Mouse (Mus musculus) kidney, postnatal 36 days (tissue): ENCODE data around the gene Atp10b.
"Not testable (repeated sequence)": the region's sequence is repeated elsewhere in the genome, so short reads cannot be mapped to it uniquely, and the experiment has no call there.

Experiments used
- DNase-seq, 2 experiments: peaks; one replicate each; pipeline ENCODE4 v3.0.0; 2021 to 2022; ENCODE audit warnings: mixed read lengths in 2 of 2

The Atp10b gene

DNA sequence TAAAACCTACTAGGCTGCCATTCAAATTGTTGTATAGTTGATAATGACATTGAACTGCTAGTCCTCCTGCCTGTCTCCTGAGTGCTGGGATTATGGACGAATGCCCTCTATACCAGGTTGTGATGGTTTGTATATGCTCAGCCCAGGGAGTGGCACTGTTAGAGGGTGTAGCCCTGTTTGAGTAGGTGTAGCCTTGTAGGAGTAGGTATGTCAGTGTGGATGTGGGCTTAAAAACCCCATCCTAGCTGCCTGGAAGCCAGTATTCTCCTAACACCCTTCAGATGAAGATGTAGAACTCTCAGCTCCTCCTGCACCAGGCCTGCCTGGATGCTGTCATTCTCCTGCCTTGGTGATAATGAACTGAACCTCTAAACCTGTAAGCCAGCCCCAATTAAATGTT, at the start of gene Atp10b:
TSS of gene Atp10b (plus strand) at position 301 of the 400 bp plus-strand sequence.
- DNase-seq = no peak

DNA sequence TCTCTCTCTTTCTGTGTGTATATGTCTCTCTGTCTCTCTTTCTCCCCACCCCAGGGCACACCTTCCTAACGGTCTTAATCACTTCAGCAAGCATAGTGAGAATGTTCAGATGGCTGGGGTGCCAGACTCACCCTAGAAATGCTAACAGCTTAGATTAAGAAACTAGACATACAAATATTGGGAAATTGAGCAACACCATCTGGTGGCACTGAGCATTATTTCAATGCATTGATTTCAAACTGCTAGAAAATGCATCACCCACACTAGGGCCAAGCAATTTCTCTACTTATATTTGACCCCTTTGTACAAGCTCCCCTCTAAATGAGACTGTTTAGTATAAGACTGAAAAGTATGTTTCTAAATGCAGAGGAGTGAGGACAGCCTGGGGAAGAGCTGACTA, 48.3 kb upstream of the Atp10b start:
- DNase-seq = no peak

DNA sequence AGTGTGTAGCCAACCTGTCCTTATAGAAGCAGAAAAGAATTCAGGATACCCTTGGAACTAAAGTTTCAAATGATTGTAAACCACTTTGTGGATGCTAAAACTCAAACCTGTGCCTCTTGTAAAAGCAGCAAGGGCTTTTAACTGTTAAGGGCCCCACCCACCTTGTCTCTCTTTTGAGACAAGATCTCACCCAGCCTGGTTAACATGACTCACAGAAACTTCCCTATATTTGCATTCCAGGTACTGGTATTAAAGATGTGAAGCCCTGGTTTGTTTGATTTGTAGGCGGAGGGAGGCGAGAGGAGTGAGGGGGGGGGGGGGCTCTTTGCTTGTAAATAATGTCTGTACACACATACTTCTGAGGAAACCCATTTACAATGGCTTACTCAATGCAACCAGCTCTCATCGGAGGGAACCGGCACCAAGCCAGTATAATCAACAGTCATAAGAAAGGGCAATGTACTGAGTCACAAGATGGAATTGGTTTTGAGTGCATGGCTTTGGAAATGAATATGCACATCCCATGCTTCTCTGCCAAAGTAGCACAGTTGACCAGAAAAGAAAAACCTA, 23.7 kb upstream of the Atp10b start:
- DNase-seq = no peak

- DNase-seq = not testable (repeated sequence)
These were observed 23.1 kb upstream of the Atp10b start for GRCm38 (mm10) chr11:43126573-43126972.

DNA sequence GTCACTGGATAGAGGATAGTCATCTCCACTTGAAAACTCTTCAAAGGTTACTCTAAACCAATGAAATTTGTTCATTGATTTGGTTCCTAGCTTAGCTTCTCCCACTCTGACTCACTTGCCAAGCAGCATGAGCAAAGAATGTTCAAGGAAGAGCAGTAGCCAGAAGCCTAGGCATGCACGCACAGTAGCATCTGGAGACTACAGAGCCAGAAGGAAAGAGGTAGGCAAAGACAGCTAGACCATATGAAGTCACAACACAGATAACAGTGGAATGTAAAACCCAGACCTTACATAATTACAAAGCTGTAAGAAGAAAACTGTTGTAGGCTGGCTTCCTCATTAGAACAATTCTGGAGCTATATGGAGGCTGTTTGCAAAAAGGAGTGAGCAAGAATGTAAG, 8.4 kb upstream of the Atp10b start:
- no peak for DNase-seq

- no peak for DNase-seq
These were observed 6.9 kb upstream of the Atp10b start for GRCm38 (mm10) chr11:43142811-43143210.

GRCm38 (mm10) chr11:43144178-43144577, 5.5 kb upstream of the Atp10b start:
- DNase-seq = no peak

GRCm38 (mm10) chr11:43144882-43145281, 4.8 kb upstream of the Atp10b start:
- not testable (repeated sequence) for DNase-seq

DNA sequence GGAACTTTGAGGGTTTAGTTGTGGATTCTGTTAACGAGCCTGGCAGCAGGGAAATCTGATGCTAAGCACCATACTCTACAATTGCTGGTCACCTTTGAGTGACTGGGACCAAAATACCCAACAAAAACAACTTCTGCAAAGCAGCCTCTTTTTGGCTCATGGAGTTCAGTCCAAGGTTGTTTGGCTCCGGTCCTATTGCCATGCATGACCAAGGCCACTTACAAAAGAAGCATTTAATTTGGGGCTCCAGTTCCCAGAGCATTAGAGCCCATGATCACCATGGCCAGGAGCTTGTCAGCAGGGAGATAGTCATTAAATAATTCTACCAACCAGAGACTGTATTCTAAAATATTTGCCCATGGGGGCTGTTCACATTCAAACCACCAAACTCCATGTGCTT, 2.3 kb upstream of the Atp10b start:
- peak; percentile 51 to 62 for DNase-seq

DNA sequence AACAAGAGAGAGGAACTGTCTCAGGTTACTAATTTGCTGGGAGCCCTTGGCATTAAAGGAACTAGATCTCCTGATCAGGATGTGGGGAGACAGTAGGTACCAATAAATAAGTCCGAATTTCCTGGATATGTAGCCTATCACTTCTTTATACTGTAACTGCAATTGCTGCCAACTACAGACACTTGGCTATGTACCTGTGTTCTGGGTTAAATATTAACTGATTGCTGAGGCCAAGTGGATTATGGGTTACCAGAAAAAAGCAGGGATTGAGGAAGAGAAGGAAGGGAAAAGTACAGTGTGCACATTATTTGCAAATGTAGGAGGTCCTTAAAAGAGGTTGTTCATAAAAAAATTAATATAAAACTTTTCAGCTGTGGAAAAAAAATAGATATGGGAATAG, 1.3 kb upstream of the Atp10b start:
- peak; percentile 17 to 60 for DNase-seq

- no peak for DNase-seq
These were observed 5.3 kb downstream of the Atp10b start for GRCm38 (mm10) chr11:43155004-43155403.

- DNase-seq = no peak
These were observed 5.7 kb downstream of the Atp10b start for GRCm38 (mm10) chr11:43155417-43155816.

DNA sequence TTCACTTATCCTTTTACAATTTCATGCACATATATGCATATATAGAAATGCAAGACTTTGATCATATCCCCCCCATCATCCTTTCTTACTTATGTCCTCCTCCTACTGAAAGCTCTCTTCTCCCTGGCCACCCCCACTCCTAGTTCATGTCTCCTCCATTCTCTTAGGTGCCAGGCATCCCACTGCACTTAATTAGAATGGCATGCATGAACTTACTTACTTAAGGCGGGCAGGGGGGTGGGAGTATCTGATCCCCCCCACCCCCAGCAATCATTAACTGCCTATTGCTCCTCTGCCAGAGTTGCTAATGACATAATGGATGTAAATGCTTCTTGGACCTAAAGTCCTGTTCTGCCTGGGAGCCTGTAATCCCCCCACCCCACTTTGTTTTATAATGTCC, 9.1 kb downstream of the Atp10b start:
- DNase-seq = no peak

GRCm38 (mm10) chr11:43160188-43160942, 10.7 kb downstream of the Atp10b start:
- DNase-seq = no peak

DNA sequence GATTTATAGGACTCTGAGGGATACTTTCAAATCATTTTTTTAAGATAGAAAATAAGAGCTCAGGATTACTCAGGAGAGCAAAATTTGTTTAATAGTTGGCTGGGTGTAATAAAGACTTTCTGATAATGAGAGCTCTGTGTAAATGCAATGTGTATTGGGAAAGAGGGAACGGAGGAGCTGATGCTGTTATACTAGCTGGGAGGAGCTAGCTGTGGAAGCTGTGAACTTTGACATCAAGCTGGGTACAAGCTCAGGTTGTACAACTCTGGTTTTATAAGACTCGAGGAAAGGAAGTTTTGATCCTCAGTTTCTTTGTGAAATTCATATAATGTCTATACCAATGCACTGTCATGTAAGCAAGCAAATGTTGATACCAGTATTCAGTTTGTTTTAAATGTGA, 20.9 kb downstream of the Atp10b start:
- DNase-seq = no peak

DNA sequence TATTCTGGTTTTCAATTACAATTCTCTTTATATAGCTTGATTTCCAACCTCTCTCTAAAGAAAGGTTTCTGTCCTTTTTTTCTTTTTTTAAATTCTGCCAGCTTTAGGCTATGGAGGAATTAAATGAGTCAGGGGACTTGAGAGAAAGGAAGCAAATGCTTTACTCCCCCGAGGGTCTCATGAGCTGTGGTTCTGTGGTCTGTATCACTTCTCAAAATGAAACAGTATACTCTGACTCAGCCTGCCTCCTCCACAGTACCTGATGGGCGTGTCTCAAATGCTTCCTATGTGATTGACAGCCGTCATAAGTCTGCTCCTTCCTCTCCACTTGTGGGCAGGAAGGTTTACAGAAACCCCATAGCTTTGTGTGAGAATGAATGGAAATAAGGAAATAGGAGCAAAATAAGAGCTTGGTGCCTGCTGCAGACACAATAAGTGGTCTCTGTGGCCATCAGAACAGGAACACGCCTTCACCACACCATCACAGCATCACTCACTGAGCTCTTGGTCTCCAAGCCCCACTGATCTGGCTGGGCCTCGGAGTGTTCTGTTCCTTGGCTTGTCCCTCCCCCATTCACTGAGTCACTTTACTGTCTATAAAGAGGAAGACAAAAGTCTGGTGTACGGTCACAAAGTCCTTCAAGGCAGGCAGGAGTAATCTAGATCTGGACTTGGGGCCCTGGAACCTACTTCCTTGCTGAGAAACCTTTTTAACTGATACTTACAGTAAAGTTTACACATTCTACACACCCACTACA, 24.9 kb downstream of the Atp10b start:
- DNase-seq = no peak

- DNase-seq = peak in 1 of 2 experiments; percentile 13
These were observed 32.7 kb downstream of the Atp10b start for GRCm38 (mm10) chr11:43182401-43182800.

DNA sequence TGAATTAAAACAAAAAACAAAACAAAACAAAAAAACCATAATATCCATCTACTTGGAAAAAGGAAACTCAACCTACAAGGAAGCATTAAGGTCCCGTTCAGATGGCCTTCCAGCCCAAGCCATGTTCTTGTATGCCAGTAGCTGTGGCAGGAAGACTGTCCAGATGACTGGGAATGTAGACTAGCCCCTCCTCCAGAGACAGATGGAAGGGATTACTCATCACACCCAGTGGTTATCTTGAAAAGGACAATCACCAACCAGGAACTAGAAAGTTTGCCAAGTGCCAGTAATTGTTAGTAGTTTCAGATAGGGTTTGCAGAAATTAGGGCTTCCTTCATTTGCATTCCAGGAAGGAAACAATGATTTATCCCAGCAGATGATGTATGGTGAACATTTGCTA, 33.1 kb downstream of the Atp10b start:
- peak in 1 of 2 experiments; percentile 2 for DNase-seq

DNA sequence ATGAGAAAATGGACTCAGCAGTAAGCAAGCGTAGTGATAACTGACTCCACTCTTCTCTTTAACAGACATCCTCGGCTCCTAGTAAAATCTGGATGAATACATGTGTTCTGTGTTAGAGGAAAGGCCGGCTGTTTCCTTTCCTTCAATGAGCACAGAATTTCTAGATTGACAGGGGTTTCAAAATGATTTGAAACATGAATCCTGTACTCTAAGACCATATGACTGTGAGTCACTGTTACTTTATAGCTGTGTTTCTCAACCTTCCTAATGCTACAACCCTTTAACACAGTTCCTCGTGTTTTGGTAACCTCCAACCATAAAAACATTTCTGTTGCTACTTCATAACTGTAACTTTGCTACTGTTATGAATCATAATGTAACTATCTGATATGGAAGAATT, 33.8 kb downstream of the Atp10b start:
- DNase-seq = no peak

GRCm38 (mm10) chr11:43186291-43186690, 36.6 kb downstream of the Atp10b start:
- no peak for DNase-seq

DNA sequence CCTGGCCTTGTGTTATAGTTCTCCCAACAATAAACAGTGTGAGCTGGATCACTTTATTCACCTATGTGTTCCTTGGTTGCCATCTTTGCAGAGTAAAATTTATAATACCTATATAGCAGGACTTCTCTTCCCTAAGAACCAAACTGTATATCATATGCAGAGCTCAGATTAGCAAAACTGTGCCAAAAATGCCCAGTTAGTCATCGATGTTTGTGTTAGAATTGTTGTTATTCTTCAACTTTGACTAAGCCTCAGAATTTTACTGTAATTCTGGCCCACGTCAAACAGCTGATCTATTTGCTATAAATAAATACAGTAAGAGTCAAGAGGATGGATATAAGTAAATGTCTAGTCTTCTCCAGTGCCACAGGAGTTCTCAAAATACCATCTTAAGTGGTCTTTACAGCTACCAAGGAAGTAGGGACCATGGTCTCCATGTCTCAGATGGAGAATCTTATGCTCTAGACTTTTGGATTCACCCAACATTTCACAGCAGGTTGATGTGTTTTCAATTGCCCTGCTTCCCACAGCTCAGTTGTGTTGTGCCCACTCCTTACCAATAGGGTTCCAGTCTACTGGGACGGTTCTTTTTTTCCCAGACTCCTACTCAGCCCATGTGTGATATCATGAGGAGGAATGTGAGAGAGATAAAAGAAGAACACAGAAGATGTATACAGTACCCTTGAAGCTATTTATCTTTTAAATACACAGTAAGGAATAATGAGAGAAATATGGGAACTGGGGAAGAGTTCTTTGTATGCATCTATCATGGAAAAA, 40.3 kb downstream of the Atp10b start:
- no peak for DNase-seq

GRCm38 (mm10) chr11:43198811-43199210, 49.1 kb downstream of the Atp10b start:
- no peak for DNase-seq

DNA sequence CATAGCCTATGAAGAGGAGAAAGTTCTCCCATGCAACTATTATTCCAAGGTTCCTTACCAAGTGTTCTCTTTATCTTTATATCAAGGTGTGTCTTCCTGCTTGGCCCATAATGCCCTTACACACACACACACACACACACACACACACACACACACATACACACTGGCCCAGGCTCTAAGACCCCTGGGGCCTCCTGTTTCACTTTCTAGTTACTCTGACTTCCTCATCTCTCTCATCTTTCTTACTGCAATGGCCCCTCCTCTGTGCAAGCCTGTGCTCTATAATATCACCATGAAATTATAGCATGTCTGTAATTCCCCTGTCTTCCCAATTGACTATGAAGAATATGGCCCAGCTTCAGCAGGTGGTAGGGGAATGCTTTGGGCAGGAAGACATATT, 49.7 kb downstream of the Atp10b start:
- no peak for DNase-seq
